Mouse (Mus musculus) liver, adult 2 months (tissue): ENCODE data around the gene Cstf3.

Source experiments
- CTCF ChIP-seq: fragments of 200-500 bp; IDR thresholded peaks from 2 replicates; pipeline ENCODE4 v1.5.1; 2011; ENCODE audit warnings: low read depth, low read length, control low read depth
- POLR2A ChIP-seq: fragments of 200-500 bp; IDR thresholded peaks from 2 replicates; pipeline ENCODE4 v1.6.1; 2011; ENCODE audit warnings: low read length, control low read depth; ENCODE audit not compliant: insufficient read depth; ENCODE audit errors: extremely low read depth

DNA sequence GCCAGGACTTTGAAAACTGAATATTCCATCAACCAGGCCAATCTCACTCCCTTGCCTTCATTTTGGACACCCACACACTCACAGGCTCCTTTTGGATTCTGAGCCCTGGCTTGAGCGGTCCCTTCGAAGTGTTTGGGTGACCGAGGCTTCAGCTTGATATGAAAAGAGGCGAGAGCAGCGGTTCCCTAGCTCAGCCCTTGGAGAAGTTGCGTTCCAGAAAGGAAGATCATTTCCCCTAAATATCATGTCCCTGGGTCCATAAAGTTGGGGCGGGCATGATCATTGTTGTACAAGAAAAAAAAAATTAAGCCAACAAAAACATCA, 122.1 kb downstream of the Cstf3 start:
- TF ChIP-seq POLR2A (no peak), CTCF (no peak)
